Mouse (Mus musculus) telencephalon, adult 2 months (tissue): ENCODE results near the gene Cggbp1.
A peak's percentile ranks its signal among the peaks of the same experiment; 100 is the strongest.
"Not testable (repeated sequence)": the region's sequence is repeated elsewhere in the genome, so short reads cannot be mapped to it uniquely, and the experiment has no call there.

Source experiments
- DNase-seq: peaks from one replicate; pipeline ENCODE4 v3.0.0-alpha.2; 2011; ENCODE audit warnings: low read depth, low spot score

The Cggbp1 gene

DNA sequence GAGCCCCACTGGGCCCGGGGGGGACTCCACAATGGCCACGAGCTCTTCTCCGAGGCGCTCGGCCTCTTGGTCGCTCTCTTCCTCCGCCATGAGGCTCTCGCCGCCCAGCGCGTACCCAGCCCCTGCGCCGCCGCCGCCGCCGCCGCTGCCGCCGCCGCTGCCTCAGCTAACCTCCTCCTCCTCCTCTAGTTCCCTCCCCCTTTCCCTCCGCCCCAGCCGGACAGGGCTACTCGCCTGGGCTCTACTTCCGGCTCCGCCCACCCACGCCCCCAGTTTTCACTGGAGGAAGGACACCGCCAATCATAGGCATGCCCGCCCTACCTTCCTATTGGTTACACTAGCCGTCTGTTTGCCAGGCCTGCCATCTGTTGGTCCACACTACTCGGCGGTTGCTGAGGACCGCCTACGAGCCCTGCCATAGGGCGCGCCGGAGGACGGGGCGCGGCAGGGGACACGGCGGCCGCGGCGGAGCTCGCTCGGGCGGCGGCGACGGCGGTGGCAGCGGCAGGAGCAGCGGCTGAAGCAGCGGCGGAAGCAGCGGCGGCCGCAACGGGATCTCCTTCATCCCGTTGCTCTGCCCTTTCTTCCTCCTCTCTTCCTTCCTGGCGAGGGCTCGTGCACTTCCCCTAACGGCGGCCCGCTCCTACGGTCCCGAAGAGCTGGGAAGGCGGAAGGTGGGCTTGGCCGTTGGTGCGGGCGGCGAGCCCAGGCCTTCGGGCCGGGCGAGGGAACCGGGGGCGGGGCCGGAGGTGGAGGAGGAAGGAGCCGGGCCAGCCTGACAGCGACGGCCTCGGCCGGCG is at the start of gene Cggbp1, which contains the start of gene Zfp654:
Cggbp1 (plus strand) TSS at position 434 of the 800 bp plus-strand sequence.
Zfp654 (minus strand) TSS at position 90 of the 800 bp plus-strand sequence.
- peak; percentile 99 for DNase-seq

DNA sequence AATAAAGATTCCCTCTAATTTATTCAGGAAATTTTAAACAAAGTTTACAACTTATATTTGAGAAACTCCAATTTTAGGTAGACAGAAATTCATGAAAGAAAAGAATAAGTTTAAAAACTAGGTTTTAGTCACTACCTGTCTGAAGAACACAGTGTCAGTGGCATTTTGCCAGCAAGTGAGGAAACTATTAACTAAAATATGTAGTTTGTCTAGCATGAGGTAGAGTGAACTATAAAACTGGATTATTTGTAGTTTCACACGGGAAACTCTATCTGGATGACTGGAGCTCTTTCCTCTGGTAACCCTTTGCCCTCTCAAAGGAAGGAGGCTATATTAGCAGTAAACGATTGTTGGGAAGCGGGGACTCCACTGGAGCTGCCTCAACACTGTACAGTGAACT is 48.8 kb upstream of the Cggbp1 start:
- DNase-seq: no peak

DNA sequence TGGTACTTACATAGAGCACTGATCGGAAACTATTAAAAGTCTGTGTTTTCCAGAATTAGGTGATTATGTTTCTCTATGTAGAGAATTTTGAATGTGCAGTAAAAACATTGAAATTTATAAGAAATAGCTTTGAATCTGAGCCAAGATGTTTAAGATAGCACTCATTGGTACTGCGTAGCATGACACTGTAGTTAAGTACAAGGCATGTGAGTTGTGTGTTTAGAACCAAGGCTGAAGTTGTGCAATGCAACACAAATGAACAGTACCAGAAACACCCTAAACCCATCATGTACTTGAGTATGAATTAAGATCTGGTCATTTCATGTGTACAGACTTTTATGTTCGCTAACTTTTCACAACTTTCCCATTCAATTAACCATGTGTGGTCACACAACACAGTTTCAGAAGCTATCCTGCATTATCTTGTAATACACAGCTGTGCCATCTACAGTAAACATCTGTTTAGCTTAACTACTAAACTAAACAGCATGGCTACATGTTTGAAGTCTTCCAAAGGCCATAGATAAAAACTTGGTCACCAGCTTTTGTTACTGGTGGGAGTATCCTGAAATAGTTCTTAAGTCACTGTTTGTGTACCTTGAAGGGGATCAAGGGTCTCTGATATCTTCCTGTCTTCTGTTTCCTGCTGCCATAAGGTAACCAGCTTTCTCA is 34.6 kb upstream of the Cggbp1 start:
- no peak for DNase-seq

DNA sequence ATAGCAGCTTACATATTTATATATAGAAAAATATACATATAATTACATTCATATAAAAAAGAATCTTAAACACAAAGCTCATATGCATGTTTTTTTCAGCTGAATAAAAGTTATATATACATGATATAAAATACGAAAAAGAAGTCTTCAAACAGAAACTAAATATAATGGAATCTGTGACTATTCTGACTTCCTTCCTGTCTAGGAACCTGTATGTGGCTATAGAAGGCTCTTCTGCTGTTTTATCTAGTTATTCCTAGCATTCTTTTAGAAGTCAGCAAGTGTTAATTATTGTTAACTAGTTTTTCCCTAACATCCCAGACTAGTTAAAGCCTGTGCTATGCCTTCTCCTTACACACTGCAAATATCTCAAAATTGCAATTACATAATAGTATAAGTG is 27.9 kb upstream of the Cggbp1 start:
- DNase-seq: no peak

DNA sequence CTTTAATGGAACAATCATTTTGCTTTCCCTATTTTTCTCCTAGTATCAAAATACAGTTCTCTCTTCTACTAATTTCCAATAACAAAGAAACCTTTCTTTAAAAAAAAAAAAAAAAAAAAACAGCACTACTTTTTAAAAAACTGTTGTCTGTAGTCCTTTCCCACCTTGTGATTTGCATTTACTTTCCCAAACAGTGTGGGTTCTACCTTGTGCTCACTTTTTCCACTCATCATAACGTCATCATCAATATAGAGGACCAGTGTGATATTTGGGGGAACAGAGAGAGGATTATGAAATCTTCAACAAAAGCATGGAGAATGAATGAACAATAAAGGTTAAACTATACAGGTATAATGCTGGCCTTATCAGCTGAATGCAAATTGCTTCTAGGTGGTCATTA is 27.3 kb upstream of the Cggbp1 start:
- no peak for DNase-seq

DNA sequence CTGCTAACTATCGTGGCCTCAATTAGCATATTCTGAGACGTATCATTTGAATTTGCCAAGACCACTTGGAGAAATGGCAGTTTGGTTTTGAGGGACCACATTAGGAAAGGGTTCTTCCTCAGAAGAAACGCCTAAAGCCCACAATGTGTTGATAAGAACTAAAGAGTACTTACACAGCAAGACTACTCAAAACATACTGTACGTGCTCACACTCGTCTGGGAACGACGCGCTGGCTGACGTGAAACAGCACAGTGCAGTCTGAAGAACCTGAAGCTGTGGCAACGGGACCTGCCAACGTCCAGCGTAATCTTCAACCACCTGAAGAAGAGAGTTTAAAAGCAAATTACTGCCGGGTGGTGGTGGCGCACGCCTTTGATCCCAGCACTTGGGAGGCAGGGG is 21.5 kb upstream of the Cggbp1 start:
- no peak for DNase-seq

DNA sequence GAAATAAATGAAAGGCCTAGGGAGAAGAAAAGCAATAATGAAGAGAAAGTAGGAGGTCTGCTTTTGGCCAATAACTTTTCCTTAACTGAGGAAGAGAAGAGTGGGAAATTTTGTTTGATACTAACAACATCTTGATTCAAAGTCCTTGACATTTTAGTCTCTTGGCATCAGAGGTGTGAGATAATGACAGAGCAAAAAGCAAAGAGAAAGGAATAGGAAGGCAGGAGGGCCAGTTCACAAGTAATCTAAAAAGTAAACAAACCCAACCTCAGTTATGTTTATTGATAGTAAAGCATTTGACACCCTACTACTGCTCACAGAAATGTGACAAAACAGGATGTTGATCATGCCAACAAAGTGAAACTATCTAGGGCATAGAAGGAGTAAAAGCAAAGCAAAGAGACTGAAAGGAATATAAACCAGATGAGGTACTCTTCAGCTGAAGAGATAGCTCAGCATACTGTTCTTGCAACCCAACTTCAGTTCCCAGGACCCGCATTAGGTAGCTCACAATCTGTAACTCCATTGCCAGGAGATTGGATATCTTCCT is 15.7 kb upstream of the Cggbp1 start:
- DNase-seq: no peak

DNA sequence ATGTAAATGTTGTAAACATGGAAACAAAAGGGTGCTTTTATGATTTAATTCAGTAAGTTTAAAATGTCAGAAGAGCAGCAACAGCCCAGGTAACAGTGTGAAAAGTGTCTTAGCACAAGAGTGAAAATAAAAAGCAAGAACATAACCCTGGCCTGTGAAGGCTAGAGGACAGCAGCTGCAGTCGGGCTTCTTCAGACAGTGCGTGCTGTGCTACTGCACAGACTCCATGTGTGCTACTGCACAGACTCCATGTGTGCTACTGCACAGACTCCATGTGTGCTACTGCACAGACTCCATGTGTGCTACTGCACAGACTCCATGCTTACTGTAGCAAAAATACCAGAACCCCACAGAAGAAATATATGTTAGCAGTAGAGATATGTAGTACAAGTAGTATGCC is 15.1 kb upstream of the Cggbp1 start:
- no peak for DNase-seq

DNA sequence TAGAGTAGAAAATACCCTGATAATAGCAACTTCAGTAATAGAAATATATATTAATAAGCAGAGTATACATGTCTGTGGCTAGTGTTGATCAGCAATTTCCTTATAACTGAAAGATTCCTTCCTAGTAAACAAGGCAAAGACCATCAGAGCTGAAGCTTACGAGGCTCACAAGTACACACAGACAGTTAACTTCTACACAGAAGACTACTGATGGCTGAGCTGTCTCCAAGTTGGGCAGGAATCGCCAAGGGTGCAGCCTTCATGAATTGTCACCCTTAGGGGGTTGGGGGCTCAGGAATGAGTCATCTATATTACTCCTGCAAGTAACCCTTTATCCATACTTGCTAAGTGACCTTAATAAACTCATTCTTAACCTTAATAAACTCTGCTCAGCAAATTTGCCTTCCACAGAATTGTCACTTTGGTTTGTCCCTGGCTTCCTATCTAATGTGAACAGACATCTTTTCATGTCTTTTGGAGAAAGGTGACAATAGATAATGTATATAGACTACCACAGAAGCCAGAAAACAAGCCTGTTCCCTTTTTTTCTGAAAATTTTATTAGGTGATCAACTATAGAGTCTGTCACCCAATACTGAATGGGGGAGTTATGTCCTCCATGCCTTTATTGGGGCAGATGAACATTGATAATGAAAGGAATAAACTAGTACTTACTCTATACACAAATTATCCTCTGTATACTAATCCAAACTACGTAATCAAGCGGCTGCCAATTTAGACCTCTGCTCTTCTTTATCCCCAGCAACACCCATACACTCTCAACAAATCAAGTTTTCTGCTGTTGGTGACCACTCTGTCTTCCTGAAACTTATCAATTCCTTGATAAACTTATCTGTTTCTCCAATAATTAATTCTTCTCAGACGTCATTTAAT is 10.1 kb upstream of the Cggbp1 start:
- DNase-seq: no peak

DNA sequence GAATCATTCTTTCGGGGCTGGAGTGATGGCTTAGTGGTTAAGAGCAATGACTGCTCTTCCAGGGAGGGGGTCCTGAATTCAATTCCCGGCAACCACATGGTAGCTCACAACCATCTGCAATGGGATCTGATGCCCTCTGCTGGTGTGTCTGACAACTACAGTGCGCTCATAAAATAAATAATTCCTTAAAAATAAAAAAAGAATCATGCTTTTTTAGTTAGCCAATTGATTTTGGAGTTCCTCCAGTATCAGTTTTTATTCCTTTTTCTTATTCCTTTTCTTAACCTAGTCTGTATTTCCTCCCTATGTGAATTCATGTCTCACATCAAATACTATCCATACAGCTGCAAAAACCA is 9.4 kb upstream of the Cggbp1 start:
- DNase-seq: no peak

DNA sequence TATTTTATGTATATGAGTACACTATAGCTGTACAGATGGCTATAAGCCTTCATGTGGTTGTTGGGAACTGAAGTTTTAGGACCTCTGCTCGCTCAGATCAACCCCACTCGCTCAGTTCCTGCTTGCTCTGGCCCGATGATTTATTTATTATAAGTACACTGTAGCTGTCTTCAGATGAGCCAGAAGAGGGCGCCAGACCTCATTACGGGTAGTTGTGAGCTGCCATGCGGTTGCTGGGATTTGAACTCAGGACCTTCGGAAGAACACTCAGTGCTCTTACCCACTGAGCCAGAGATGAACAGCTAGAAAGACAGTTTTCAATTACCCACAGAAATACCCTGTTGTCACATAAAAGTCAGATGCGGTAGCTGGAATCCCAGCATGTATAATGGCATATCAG is 5.8 kb upstream of the Cggbp1 start:
- DNase-seq: no peak

DNA sequence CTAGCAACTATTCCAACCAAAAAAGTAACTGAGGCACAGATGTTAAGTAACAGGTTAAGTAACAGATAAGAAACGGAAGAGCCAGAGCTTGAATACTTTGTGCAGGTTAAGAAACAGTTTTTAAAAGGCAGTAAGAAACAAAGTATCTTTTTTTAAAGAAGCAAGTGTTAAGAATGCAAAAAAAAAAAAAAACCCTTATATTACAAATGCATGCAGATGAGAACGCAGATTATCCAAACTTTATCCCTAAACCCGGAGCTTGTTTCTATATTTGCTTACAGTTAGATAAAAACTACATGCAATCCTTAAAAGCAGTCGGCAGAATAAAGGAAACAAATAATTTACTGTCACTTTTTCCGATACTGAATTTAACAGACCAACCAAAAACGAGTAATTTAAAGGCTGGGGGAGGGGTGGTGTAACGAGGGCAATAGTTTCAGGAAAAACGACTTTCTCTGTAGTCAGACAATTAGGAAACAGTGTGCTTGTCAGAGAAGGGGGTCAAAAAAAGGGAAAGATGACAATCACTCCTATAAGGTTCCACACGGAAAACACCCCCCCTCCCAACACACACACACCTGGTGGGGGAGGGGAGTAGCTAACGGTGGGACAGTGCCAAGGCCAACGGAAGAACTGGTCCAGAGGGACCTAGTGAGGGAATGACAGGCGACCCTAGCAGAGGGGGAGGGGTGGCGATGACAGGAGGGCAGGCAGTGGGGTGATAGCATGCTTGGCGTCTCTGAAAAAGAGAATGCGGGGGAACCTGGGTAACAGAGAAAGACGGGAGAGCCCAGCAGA is 1.3 kb upstream of the Cggbp1 start:
- DNase-seq: no peak

DNA sequence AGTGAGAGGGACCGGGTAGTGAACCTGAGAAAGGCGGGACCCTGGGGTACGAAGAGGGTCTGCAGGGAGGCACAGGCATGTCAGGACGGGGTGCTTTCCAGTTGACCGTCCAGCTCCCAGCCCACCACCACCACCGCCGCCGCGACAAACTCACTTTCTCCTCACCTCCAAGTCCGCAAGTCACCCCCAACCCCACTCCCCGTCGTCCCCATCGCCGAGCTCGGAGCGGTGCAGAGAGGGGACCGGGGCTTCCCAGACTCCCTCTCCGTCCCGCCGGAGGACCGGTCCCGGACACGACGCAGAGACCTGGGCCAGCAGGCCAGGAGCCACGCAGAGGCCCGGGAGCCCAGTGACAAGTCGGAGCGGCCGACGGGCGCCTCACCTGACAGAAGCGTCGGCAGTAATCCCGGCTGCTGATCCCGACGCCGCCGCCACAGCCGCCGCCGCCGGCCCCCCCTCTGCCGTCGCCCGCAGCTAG is 672 bp upstream of the Cggbp1 start:
- DNase-seq: no peak

DNA sequence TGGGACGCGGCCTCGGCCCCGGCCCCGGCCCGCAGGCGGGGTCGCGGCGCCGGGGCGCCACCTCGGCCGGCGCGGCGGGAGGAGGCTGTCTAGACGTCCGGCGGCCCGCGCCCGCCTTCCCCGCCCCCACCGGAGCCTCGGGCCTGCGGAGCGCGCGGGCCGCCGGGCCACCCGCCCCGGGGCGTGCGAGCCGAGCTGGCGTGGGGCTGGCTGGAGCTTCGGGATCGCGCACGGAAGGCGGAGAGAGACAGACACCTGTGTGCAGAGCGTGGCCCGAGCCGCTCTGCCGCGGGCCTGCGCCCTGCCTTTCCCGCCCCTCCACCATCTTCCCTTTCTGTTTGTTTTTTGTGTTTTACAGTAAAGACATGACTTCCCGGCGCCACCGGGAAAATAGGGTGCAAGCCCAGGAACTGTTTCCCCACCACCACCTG is 660 bp downstream of the Cggbp1 start:
- no peak for DNase-seq

DNA sequence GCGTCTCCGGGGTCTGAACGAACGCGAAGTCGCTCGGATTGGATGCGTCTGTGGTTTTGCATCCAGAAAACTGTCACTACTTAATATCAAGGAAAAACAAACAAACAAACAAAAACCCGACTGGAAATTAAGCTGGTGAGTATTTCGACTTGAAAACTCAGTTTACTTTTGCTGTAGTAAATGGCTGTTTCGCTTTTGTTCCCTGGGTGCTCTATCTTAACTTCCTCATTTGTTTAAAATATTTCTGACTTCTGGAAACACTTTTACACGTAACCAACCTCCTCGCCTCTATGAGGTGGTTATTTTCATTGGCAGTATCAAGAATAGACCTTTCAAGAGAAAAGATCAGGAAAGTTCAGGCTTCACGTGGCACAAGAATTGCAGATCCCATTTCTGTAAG is 1.1 kb downstream of the Cggbp1 start:
- DNase-seq: no peak

DNA sequence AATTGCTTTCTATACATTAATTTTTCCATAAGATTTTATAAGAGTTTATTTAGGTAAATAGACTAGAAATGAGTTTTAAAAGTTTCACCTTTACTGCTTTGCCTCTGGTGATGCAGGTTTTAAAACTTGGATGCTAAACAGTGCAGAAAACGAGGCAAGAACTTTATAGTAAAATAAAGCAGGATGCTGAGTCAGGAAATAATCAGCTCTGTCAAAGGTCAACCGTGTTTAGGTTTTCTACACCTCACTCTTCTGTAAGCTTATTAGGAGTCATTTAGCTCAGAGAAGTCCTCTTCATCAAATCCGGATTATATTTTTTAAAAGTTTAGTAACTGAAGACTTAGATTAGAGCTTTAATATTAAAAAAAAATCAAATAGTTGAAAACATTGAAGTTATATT is 5.2 kb downstream of the Cggbp1 start:
- DNase-seq: no peak

DNA sequence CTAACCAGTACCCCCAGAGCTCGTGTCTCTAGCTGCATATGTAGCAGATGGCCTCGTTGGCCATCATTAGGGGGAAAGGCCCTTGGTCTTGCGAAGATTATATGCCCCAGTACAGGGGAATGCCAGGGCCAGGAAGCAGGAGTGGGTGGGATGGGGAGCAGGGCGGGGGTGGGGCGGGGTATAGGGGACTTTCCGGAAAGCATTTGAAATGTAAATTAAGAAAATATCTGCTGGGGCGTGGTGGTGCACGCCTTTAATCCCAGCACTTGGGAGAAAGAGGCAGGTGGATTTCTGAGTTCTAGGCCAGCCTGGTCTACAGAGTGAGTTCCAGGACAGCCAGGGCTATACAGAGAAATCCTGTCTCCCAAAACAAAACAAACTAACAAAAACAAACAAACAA is 14.0 kb downstream of the Cggbp1 start:
- DNase-seq: not testable (repeated sequence)

DNA sequence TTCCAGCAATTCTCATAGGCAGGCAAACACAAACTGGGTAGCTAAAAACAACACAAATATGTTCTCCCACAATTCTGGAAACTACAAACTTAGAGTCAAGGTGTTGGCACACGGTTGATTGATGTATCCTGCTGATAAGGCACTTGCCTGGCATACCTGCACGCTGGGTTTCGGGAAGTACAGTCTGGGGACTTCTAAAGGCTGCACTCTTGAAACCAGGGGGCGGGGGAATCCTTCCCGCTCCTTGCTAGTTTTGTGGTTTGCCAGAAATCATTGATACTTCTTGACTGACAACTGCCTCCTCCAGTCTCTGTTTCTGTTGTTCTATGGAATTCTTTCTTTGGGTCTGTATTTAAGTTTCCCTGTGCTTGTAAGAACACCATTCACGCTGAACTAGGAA is 16.8 kb downstream of the Cggbp1 start:
- DNase-seq: no peak

DNA sequence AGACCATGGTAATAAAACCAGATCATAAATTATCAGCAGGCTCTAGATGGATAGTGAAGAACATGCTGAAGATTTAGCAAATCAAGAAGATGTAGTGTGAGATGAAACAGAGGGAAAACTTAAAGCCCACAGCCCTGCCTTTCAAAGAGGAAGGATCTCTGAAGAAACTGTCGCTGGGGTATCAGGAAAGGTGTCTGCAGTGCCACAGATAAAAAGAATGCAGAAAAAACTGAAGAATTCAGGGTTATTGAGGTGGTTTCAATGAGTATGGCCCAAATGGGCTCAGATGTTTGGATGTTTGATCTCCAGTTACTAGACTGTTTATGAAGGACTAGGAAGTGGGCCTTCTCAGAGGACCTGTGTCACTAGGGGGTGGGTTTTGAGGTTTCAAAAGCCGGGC is 17.8 kb downstream of the Cggbp1 start:
- no peak for DNase-seq

DNA sequence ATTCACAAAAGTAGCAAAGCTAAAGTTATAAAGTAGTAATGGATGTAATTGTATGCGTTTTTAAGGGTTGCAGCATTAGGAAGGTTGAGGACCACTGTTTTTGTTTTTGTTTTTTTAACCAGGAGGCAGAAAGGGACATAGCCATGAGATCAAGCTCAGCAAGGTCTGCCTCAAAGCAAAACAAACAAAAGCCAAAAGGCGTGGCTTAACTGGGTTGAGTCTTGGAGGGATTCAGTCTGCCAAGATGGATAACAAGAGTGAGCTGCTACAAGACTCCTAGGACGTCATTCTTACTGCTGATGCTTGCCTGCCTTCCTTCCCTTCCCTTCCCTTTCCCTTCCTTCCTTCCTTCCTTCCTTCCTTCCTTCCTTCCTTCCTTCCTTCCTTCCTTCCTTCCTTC is 20.5 kb downstream of the Cggbp1 start:
- no peak for DNase-seq

DNA sequence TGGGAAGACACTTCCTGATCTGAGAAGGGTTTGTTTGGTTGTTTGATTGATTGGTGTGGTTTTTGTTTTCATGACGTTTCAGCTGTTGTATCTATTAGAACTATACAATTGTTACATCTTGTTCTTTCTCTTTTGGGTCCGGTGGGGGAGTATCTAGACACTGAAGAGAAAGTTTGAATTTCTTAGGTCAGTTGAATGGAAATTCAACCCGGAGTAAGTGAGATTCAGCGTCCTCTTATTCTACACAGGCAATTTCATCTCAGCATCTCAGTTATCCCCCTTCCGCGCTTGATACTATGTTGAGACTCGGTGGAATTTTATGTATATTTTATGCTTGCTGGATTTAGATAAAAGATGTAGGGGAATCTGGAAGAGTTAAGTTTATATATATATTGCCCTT is 21.0 kb downstream of the Cggbp1 start:
- DNase-seq: no peak
